Mouse (Mus musculus): Measurements from ENCODE around the gene Mdfic. TPM values are rescaled to one million over a fixed set of nuclear protein-coding genes. Genes with fewer than 3 reads are reported as not detected.

The Mdfic gene
- total and polyA plus RNA-seq, 2 experiments from 2014 or later: 0.52 to 4.2 TPM

GRCm38 (mm10) chr6:15750101-15750500, 29.6 kb downstream of the Mdfic start:
- Histone ChIP-seq H3K36me3 (ENCODE audit: insufficient read depth, low read length) (no peaks in the 10 kb centered on the region), H3K9me3 (ENCODE audit: low read length) (no peaks in the 10 kb centered on the region), H3K4me2 (ENCODE audit: low read depth, low read length, poor library complexity, severe bottlenecking) (no peak overlapping the region), H3K9ac (replicated peaks; ENCODE audit: low read length, poor library complexity, severe bottlenecking) (no peak overlapping the region), H3K4me3 (ENCODE audit: low read depth, low read length) (no peak overlapping the region), H3K4me1 (ENCODE audit: insufficient read depth, low read length) (no peaks in the 10 kb centered on the region), H3K27me3 (ENCODE audit: insufficient read depth, low read length) (no peaks in the 10 kb centered on the region), H3K27ac (ENCODE audit: low read depth, low read length) (no peak overlapping the region)
- no peak for TF ChIP-seq CTCF (IDR thresholded peaks at IDR 0.05)
- WGBS: 81% methylated on average over 5 of the region's 5 CpGs
- no peak for ATAC-seq (ENCODE audit: low FRiP score)
- no peak for DNase-seq (ENCODE audit: low spot score)

- DNase-seq (ENCODE audit: low spot score) (no peak), ATAC-seq (ENCODE audit: low FRiP score) (no peak)
- no peak overlapping the region for H3K27ac ChIP-seq (ENCODE audit: low read depth, low read length)
- 91% methylated on average over 2 of the region's 2 CpGs for WGBS
- H3K36me3 ChIP-seq (ENCODE audit: insufficient read depth, low read length): no peaks in the 10 kb centered on the region
- H3K4me1 ChIP-seq (ENCODE audit: insufficient read depth, low read length): no peaks in the 10 kb centered on the region
- no peak overlapping the region for H3K9ac ChIP-seq (replicated peaks; ENCODE audit: low read length, poor library complexity, severe bottlenecking)
- TF ChIP-seq CTCF (IDR thresholded peaks at IDR 0.05): no peak
- no peaks in the 10 kb centered on the region for H3K9me3 ChIP-seq (ENCODE audit: low read length)
- H3K27me3 ChIP-seq (ENCODE audit: insufficient read depth, low read length): no peaks in the 10 kb centered on the region
- no peak overlapping the region for H3K4me2 ChIP-seq (ENCODE audit: low read depth, low read length, poor library complexity, severe bottlenecking)
- H3K4me3 ChIP-seq (ENCODE audit: low read depth, low read length): no peak overlapping the region
Measured at GRCm38 (mm10) chr6:15751375-15751774, 30.9 kb downstream of the Mdfic start.

- Histone ChIP-seq H3K9ac (replicated peaks; ENCODE audit: low read length, poor library complexity, severe bottlenecking) (no peak overlapping the region), H3K27ac (ENCODE audit: low read depth, low read length) (no peak overlapping the region), H3K4me1 (ENCODE audit: insufficient read depth, low read length) (no peaks in the 10 kb centered on the region), H3K27me3 (ENCODE audit: insufficient read depth, low read length) (no peaks in the 10 kb centered on the region), H3K36me3 (ENCODE audit: insufficient read depth, low read length) (no peaks in the 10 kb centered on the region), H3K9me3 (ENCODE audit: low read length) (no peaks in the 10 kb centered on the region), H3K4me3 (ENCODE audit: low read depth, low read length) (no peak overlapping the region), H3K4me2 (ENCODE audit: low read depth, low read length, poor library complexity, severe bottlenecking) (no peak overlapping the region)
- DNase-seq (ENCODE audit: low spot score) (no peak), ATAC-seq (ENCODE audit: low FRiP score) (no peak)
- no peak for TF ChIP-seq CTCF (IDR thresholded peaks at IDR 0.05)
- WGBS: 89% methylated on average over 5 of the region's 5 CpGs
Measured at GRCm38 (mm10) chr6:15752160-15752559, 31.7 kb downstream of the Mdfic start.

- TF ChIP-seq CTCF (IDR thresholded peaks at IDR 0.05): no peak
- Histone ChIP-seq H3K4me3 (ENCODE audit: low read depth, low read length) (no peak overlapping the region), H3K9me3 (ENCODE audit: low read length) (no peaks in the 10 kb centered on the region), H3K27me3 (ENCODE audit: insufficient read depth, low read length) (no peaks in the 10 kb centered on the region), H3K4me1 (ENCODE audit: insufficient read depth, low read length) (no peaks in the 10 kb centered on the region), H3K27ac (ENCODE audit: low read depth, low read length) (no peak overlapping the region), H3K4me2 (ENCODE audit: low read depth, low read length, poor library complexity, severe bottlenecking) (no peak overlapping the region), H3K9ac (replicated peaks; ENCODE audit: low read length, poor library complexity, severe bottlenecking) (no peak overlapping the region), H3K36me3 (ENCODE audit: insufficient read depth, low read length) (no peaks in the 10 kb centered on the region)
- no peak for DNase-seq (ENCODE audit: low spot score)
- ATAC-seq (ENCODE audit: low FRiP score): no peak
Measured at GRCm38 (mm10) chr6:15753208-15753607, 32.7 kb downstream of the Mdfic start.

GRCm38 (mm10) chr6:15758394-15758793, 37.9 kb downstream of the Mdfic start:
- no peak for TF ChIP-seq CTCF (IDR thresholded peaks at IDR 0.05)
- Histone ChIP-seq H3K9ac (replicated peaks; ENCODE audit: low read length, poor library complexity, severe bottlenecking) (no peak overlapping the region), H3K27ac (ENCODE audit: low read depth, low read length) (no peak overlapping the region), H3K36me3 (ENCODE audit: insufficient read depth, low read length) (no peaks in the 10 kb centered on the region), H3K4me1 (ENCODE audit: insufficient read depth, low read length) (no peaks in the 10 kb centered on the region), H3K27me3 (ENCODE audit: insufficient read depth, low read length) (no peaks in the 10 kb centered on the region), H3K4me2 (ENCODE audit: low read depth, low read length, poor library complexity, severe bottlenecking) (no peak overlapping the region), H3K4me3 (ENCODE audit: low read depth, low read length) (no peak overlapping the region), H3K9me3 (ENCODE audit: low read length) (no peaks in the 10 kb centered on the region)
- no peak for DNase-seq (ENCODE audit: low spot score)
- ATAC-seq (ENCODE audit: low FRiP score): no peak
- WGBS: 85% methylated on average over 3 of the region's 3 CpGs

GRCm38 (mm10) chr6:15760750-15761149, 40.3 kb downstream of the Mdfic start:
- Histone ChIP-seq H3K36me3 (ENCODE audit: insufficient read depth, low read length) (no peaks in the 10 kb centered on the region), H3K4me2 (ENCODE audit: low read depth, low read length, poor library complexity, severe bottlenecking) (no peak overlapping the region), H3K27me3 (ENCODE audit: insufficient read depth, low read length) (no peaks in the 10 kb centered on the region), H3K27ac (ENCODE audit: low read depth, low read length) (no peak overlapping the region), H3K9me3 (ENCODE audit: low read length) (no peaks in the 10 kb centered on the region), H3K4me3 (ENCODE audit: low read depth, low read length) (no peak overlapping the region), H3K9ac (replicated peaks; ENCODE audit: low read length, poor library complexity, severe bottlenecking) (no peak overlapping the region), H3K4me1 (ENCODE audit: insufficient read depth, low read length) (no peaks in the 10 kb centered on the region)
- 54% methylated on average over 6 of the region's 6 CpGs for WGBS
- DNase-seq (ENCODE audit: low spot score) (no peak), ATAC-seq (ENCODE audit: low FRiP score) (no peak)
- TF ChIP-seq CTCF (IDR thresholded peaks at IDR 0.05): no peak
